Mouse (Mus musculus) hindbrain, embryonic 11.5 days (tissue): ENCODE results near the gene Epha4. TPM values are rescaled to one million over a fixed set of nuclear protein-coding genes. Genes with fewer than 3 reads are reported as not detected.

ENCODE experiments used
- ATAC-seq: fragments of 200-750 bp; cut with Nextera tagmentation; 2 replicates; pipeline ENCODE4 v1.8.0; 2017; ENCODE audit warnings: mild to moderate bottlenecking, moderate TSS enrichment, moderate library complexity; ENCODE audit not compliant: low FRiP score
- DNase-seq: peaks from one replicate; pipeline ENCODE4 v3.0.0-alpha.2; 2015; ENCODE audit warnings: low spot score
- H3K27ac ChIP-seq: fragments of 300-500 bp; sonication (generic); 2 replicates; pipeline ENCODE4 v1.5.1; 2014; ENCODE audit warnings: mild to moderate bottlenecking, low read depth, low read length
- H3K27me3 ChIP-seq: fragments of 300-500 bp; sonication (generic); 2 replicates; pipeline ENCODE4 v1.6.1; 2014; ENCODE audit warnings: mild to moderate bottlenecking, low read length, moderate library complexity, mixed read lengths; ENCODE audit not compliant: control insufficient read depth, insufficient read depth
- H3K36me3 ChIP-seq: fragments of 300-500 bp; sonication (generic); 2 replicates; pipeline ENCODE4 v1.6.1; 2014; ENCODE audit warnings: mild to moderate bottlenecking, low read length, moderate library complexity, mixed read lengths; ENCODE audit not compliant: control insufficient read depth, insufficient read depth
- H3K4me1 ChIP-seq: fragments of 300-500 bp; sonication (generic); replicated peaks from 2 replicates; pipeline ENCODE4 v1.6.1; 2014; ENCODE audit warnings: low read length, mixed read lengths; ENCODE audit not compliant: control insufficient read depth, insufficient read depth
- H3K4me2 ChIP-seq: fragments of 300-500 bp; sonication (generic); replicated peaks from 2 replicates; pipeline ENCODE4 v1.6.1; 2014; ENCODE audit warnings: mild to moderate bottlenecking, low read depth, low read length
- H3K4me3 ChIP-seq: fragments of 300-500 bp; sonication (generic); 2 replicates; pipeline ENCODE4 v1.5.1; 2014; ENCODE audit warnings: low read depth, low read length
- H3K9ac ChIP-seq: fragments of 300-500 bp; sonication (generic); 2 replicates; pipeline ENCODE4 v1.6.1; 2014; ENCODE audit warnings: low read depth, low read length
- H3K9me3 ChIP-seq: fragments of 300-500 bp; sonication (generic); 2 replicates; pipeline ENCODE4 v1.6.1; 2016; ENCODE audit warnings: low read length; ENCODE audit not compliant: control insufficient read depth
- WGBS: fragments of 180-500 bp; shearing (Covaris S2); extraction: QIAGEN DNeasy Blood & Tissue Kit; methylation state at CpG from one replicate; pipeline ENCODE4 v1.1.7; 2014; 5-methylcytosine and 5-hydroxymethylcytosine counted together
- polyA plus RNA-seq: library from polyadenylated mRNA; unstranded; fragments of >200 nt; fragmentation: Nextera tagmentation; extraction: Ambion mirVana; gene quantifications from 2 replicates; pipeline ENCODE4 v1.2.1, GENCODE M21; 2014

Gene Epha4
- polyA plus RNA-seq, 1 experiment from 2014 or later, result 25.9 TPM

- WGBS, result 49% methylated on average over 6 of the region's 6 CpGs
- no peaks in the 10 kb centered on the region for H3K9me3 ChIP-seq
- no peak overlapping the region for H3K4me2 ChIP-seq
- ATAC-seq, result no peak
- no peaks in the 10 kb centered on the region for H3K4me1 ChIP-seq
- H3K27me3 ChIP-seq, result no peaks in the 10 kb centered on the region
- DNase-seq, result no peak
- no peak overlapping the region for H3K27ac ChIP-seq
- no peak overlapping the region for H3K4me3 ChIP-seq
- H3K36me3 ChIP-seq, result no peaks in the 10 kb centered on the region
- no peak overlapping the region for H3K9ac ChIP-seq
Observed at GRCm38 (mm10) chr1:77338346-77338745, 176.5 kb downstream of the Epha4 start.

DNA sequence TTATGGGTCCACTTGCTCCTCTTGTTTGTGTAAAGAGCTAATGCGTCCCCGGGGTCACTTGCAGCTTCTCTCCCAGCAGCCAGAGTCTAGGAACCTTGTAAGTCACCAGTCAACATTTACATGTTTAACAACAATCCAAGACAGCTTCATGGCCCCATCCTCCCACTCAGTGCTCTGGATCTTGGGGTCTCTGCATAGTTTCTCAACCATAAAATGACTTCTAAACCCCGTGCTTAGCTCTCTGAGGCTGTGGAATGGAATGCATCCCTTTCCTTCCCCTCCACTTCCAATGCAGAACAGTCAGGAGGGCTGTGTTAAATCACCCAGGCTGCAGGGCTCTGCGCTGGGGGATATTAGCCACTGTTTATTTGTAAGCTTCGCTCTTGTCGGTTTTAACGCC lies 178.0 kb downstream of the Epha4 start:
- no peak overlapping the region for H3K9ac ChIP-seq
- 86% methylated on average over 7 of the region's 7 CpGs for WGBS
- no peak for DNase-seq

GRCm38 (mm10) chr1:77318597-77319127 lies 196.2 kb downstream of the Epha4 start:
- H3K27ac ChIP-seq, result no peak overlapping the region
- DNase-seq, result no peak
- H3K4me3 ChIP-seq, result no peak overlapping the region
- H3K9ac ChIP-seq, result no peak overlapping the region
- no peaks in the 10 kb centered on the region for H3K4me1 ChIP-seq
- no peaks in the 10 kb centered on the region for H3K27me3 ChIP-seq
- H3K36me3 ChIP-seq, result no peaks in the 10 kb centered on the region
- no peak for ATAC-seq
- H3K9me3 ChIP-seq, result no peaks in the 10 kb centered on the region
- 74% methylated on average over 4 of the region's 4 CpGs for WGBS
- no peak overlapping the region for H3K4me2 ChIP-seq

More for the DNA sequence above, 178.0 kb downstream of the Epha4 start:
- Histone ChIP-seq H3K4me1 (no peaks in the 10 kb centered on the region), H3K4me3 (no peak overlapping the region), H3K27me3 (no peaks in the 10 kb centered on the region), H3K27ac (no peak overlapping the region), H3K4me2 (no peak overlapping the region), H3K9me3 (no peaks in the 10 kb centered on the region), H3K36me3 (no peaks in the 10 kb centered on the region)
- ATAC-seq, result no peak
